Mouse (Mus musculus) intestine, embryonic 15.5 days (tissue): ENCODE measurements around the gene Trappc5. TPM values are rescaled to one million over a fixed set of nuclear protein-coding genes. Genes with fewer than 3 reads are reported as not detected.

Experiments used
- ATAC-seq: fragments of 200-750 bp; cut with Nextera tagmentation; 2 replicates; pipeline ENCODE4 v1.8.0; 2017; ENCODE audit warnings: moderate TSS enrichment, moderate library complexity
- H3K27ac ChIP-seq: fragments of 300-500 bp; sonication (generic); 2 replicates; pipeline ENCODE4 v1.5.1; 2015; ENCODE audit warnings: mild to moderate bottlenecking, inconsistent platforms
- H3K27me3 ChIP-seq: fragments of 300-500 bp; sonication (generic); replicated peaks from 2 replicates; pipeline ENCODE4 v1.6.1; 2015; ENCODE audit warnings: inconsistent platforms
- H3K36me3 ChIP-seq: fragments of 300-500 bp; sonication (generic); 2 replicates; pipeline ENCODE4 v1.6.1; 2015; ENCODE audit warnings: inconsistent platforms
- H3K4me1 ChIP-seq: fragments of 300-500 bp; sonication (generic); replicated peaks from 2 replicates; pipeline ENCODE4 v1.6.1; 2015; ENCODE audit warnings: inconsistent platforms
- H3K4me2 ChIP-seq: fragments of 300-500 bp; sonication (generic); replicated peaks from 2 replicates; pipeline ENCODE4 v1.6.1; 2015; ENCODE audit warnings: mild to moderate bottlenecking, inconsistent platforms
- H3K4me3 ChIP-seq: fragments of 300-500 bp; sonication (generic); replicated peaks from 2 replicates; pipeline ENCODE4 v1.5.1; 2015; ENCODE audit warnings: inconsistent platforms
- H3K9ac ChIP-seq: fragments of 300-500 bp; sonication (generic); 2 replicates; pipeline ENCODE4 v1.6.1; 2015; ENCODE audit warnings: inconsistent platforms
- H3K9me3 ChIP-seq: fragments of 300-500 bp; sonication (generic); 2 replicates; pipeline ENCODE4 v1.6.1; 2016; ENCODE audit warnings: inconsistent platforms
- WGBS: fragments of 180-500 bp; shearing (Covaris S2); methylation state at CpG from one replicate; pipeline ENCODE4 v1.1.7; 2015; 5-methylcytosine and 5-hydroxymethylcytosine counted together
- polyA plus RNA-seq: library from polyadenylated mRNA; unstranded; fragments of >200 nt; fragmentation: Nextera tagmentation; extraction: Ambion mirVana; gene quantifications from 2 replicates; pipeline ENCODE4 v1.2.1, GENCODE M21; 2015

The Trappc5 gene
- polyA plus RNA-seq, 1 experiment from 2014 or later, result 36.0 TPM

GRCm38 (mm10) chr8:3717321-3717954, 41.3 kb downstream of the Trappc5 start:
- 55% methylated on average over 12 of the region's 12 CpGs for WGBS

GRCm38 (mm10) chr8:3718559-3718958, 42.5 kb downstream of the Trappc5 start:
- ATAC-seq, result peak; percentile 68
- Histone ChIP-seq H3K4me1 (no peaks in the 10 kb centered on the region), H3K4me2 (no peak overlapping the region), H3K9me3 (no peaks in the 10 kb centered on the region), H3K36me3 (no peaks in the 10 kb centered on the region), H3K4me3 (no peak overlapping the region), H3K9ac (no peak overlapping the region), H3K27me3 (no peaks in the 10 kb centered on the region), H3K27ac (no peak overlapping the region)
- 17% methylated on average over 14 of the region's 14 CpGs for WGBS

More at GRCm38 (mm10) chr8:3717321-3717954, 41.3 kb downstream of the Trappc5 start:
- Histone ChIP-seq H3K36me3 (no peaks in the 10 kb centered on the region), H3K4me2 (no peak overlapping the region), H3K9me3 (no peaks in the 10 kb centered on the region), H3K9ac (no peak overlapping the region), H3K4me1 (no peaks in the 10 kb centered on the region), H3K27ac (no peak overlapping the region), H3K4me3 (no peak overlapping the region), H3K27me3 (no peaks in the 10 kb centered on the region)
- no peak for ATAC-seq

- Histone ChIP-seq H3K9me3 (no peaks in the 10 kb centered on the region), H3K4me3 (no peak within 1 kb of the TSS), H3K4me1 (no peaks in the 10 kb centered on the region), H3K27ac (no peak within 1 kb of the TSS), H3K36me3 (no peaks in the 10 kb centered on the region), H3K27me3 (no peaks in the 10 kb centered on the region), H3K9ac (no peak within 1 kb of the TSS), H3K4me2 (no peak within 1 kb of the TSS)
- WGBS, result 58% methylated on average over 5 of the region's 5 CpGs
- ATAC-seq, result no peak
Measured at GRCm38 (mm10) chr8:3720551-3720950, 44.5 kb downstream of the Trappc5 start, which contains the start of gene Clec4g. Gene Clec4g (minus strand): TSS chr8:3720651.

GRCm38 (mm10) chr8:3721041-3721440, 44.9 kb downstream of the Trappc5 start:
- no peak for ATAC-seq

More at GRCm38 (mm10) chr8:3721041-3721440, 44.9 kb downstream of the Trappc5 start:
- no peak overlapping the region for H3K4me3 ChIP-seq
- H3K27me3 ChIP-seq, result no peaks in the 10 kb centered on the region
- no peaks in the 10 kb centered on the region for H3K4me1 ChIP-seq
- 29% methylated on average over 1 of the region's 1 CpGs for WGBS
- H3K9me3 ChIP-seq, result no peaks in the 10 kb centered on the region
- H3K27ac ChIP-seq, result no peak overlapping the region
- no peak overlapping the region for H3K4me2 ChIP-seq
- H3K9ac ChIP-seq, result no peak overlapping the region
- no peaks in the 10 kb centered on the region for H3K36me3 ChIP-seq

Other genes starting within 250 kb of the Trappc5 start
- 8.9 and 15.2 TPM in 2 replicates for gene Pex11g, start 208.6 kb upstream of the Trappc5 start, polyA plus RNA-seq
- not detected in 2 replicates for gene Tex45, start 205.4 kb upstream of the Trappc5 start, polyA plus RNA-seq
- 31.3 and 32.6 TPM in 2 replicates for gene Zfp358, start 183.2 kb upstream of the Trappc5 start, polyA plus RNA-seq
- 52.4 and 60.9 TPM in 2 replicates for gene Mcoln1, start 175.8 kb upstream of the Trappc5 start, polyA plus RNA-seq
- gene Pnpla6, start 160.9 kb upstream of the Trappc5 start, polyA plus RNA-seq, result 34.4 and 36.7 TPM in 2 replicates
- 5.0 and 5.1 TPM in 2 replicates for gene C330021F23Rik, start 108.3 kb upstream of the Trappc5 start, polyA plus RNA-seq
- gene Camsap3, start 89.0 kb upstream of the Trappc5 start, polyA plus RNA-seq, result 21.0 and 24.4 TPM in 2 replicates
- gene Xab2, start 55.0 kb upstream of the Trappc5 start, polyA plus RNA-seq, result 45.2 and 50.9 TPM in 2 replicates
- gene Pet100, start 54.8 kb upstream of the Trappc5 start, polyA plus RNA-seq, result 89.9 and 93.4 TPM in 2 replicates
- 0.10 TPM in 1 of 2 replicates, not detected in the other for gene Pcp2, start 50.8 kb upstream of the Trappc5 start, polyA plus RNA-seq
- 110 and 123 TPM in 2 replicates for gene Stxbp2, start 45.3 kb upstream of the Trappc5 start, polyA plus RNA-seq
- gene Retn, start 20.5 kb upstream of the Trappc5 start, polyA plus RNA-seq, result 0.27 TPM in 1 of 2 replicates, not detected in the other
- gene Mcemp1, start 10.5 kb upstream of the Trappc5 start, polyA plus RNA-seq, result 0.40 and 0.54 TPM in 2 replicates
- gene Fcor, start 3.9 kb upstream of the Trappc5 start, polyA plus RNA-seq, result 8.0 and 9.1 TPM in 2 replicates
- gene Fcer2a, start 17.9 kb downstream of the Trappc5 start, polyA plus RNA-seq, result 0.08 and 0.09 TPM in 2 replicates
- 0.40 TPM in 1 of 2 replicates, not detected in the other for gene Clec4g, start 44.4 kb downstream of the Trappc5 start, polyA plus RNA-seq
- 0.15 and 0.23 TPM in 2 replicates for gene Cd209a, start 72.7 kb downstream of the Trappc5 start, polyA plus RNA-seq
- not detected in 2 replicates for gene Cd209e, start 178.0 kb downstream of the Trappc5 start, polyA plus RNA-seq
- gene Cd209d, start 202.3 kb downstream of the Trappc5 start, polyA plus RNA-seq, result not detected in 2 replicates